Mouse (Mus musculus): ENCODE measurements around the gene Lrrc14b. TPM values are rescaled to one million over a fixed set of nuclear protein-coding genes. Genes with fewer than 3 reads are reported as not detected.
A peak's percentile ranks its signal among the peaks of the same experiment; 100 is the strongest.

The Lrrc14b gene
- polyA plus RNA-seq, 1 experiment from 2014 or later: not detected

DNA sequence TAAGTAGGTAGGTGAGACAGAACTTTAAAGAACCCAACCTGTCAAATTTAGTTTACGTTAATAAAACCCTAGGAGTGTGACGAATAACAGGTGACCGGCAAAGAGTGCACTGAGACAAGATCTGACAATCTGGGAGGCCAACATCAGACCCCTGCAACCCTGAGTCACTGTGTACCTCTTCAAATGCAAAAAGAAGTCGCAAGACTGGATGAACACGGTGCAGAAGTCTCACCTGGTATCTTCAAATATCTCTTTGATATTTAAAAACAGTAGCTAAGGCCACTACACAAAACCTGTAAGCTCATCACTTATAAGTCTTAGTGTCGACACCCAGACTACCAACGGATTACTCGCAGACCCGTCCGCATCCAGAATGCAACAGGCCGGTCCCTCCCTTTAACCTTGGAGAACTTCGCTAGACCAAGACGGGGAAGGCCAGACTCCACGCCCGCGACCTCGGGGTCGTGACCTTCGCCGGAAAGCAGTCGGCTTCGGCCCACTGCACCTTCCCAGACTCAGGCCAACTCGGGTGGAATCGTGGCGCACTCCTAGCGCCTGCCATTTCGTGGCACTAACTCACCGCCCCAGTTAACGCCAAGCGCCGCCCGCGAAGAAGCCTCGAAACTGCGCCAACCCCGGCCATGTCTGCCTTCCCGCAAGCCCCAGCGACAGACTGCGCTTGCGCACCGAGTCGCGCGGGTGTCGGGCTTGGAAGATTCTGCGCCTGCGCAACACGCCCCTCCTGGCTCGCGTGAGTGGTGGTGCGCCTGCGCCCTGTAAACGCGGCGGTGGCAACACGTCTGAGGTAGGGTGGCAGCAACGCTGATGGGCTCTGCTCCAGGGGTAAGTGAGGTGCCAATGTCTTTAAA lies 14.0 kb downstream of the Lrrc14b start, which contains the start of the genes Sdha and Ccdc127:
Gene Sdha, minus strand, starts transcription at position 715 of the 869 bp plus-strand sequence.
Gene Ccdc127, plus strand, starts transcription at position 744 of the 869 bp plus-strand sequence.
- Histone ChIP-seq H3K4me2 (peak within 1 kb of the TSS; percentile 48), H3K27ac (peak within 1 kb of the TSS; percentile 88)
- WGBS: under 1% methylated on average over 57 of the region's 57 CpGs

DNA sequence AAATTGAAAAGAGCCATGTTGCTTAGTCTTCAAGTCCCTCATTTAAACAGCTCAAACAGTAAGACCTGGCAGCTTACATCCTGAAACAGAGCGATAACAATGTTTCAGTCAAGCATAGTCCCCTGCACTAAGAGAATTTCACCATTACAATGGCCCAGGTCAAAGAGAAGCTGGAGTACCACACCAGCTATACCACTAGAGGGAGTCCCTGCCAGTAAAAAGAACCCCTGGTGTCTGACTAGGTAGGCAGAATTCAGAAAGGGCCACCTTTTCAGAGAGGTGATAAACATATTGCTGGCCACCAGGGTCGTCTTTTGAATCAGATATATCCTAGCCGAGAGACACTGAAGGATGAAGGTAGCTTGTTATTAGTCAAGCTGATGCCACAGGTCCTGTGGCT lies 22.8 kb downstream of the Lrrc14b start:
- Histone ChIP-seq H3K9me3 (no peaks in the 10 kb centered on the region), H3K4me3 (no peak overlapping the region), H3K4me1 (no peaks in the 10 kb centered on the region), H3K36me3 (peaks cover 73% of the 10 kb centered on the region), H3K27ac (no peak overlapping the region), H3K9ac (no peak overlapping the region), H3K27me3 (no peaks in the 10 kb centered on the region), H3K4me2 (no peak overlapping the region)
- ATAC-seq (ENCODE audit: insufficient number of reproducible peaks, low FRiP score, low TSS enrichment, low read depth): no peak
- 50% methylated on average over 3 of the region's 3 CpGs for WGBS

More for the DNA sequence above, 14.0 kb downstream of the Lrrc14b start, which contains the start of the genes Sdha and Ccdc127:
- peak; percentile 97 for ATAC-seq (ENCODE audit: insufficient number of reproducible peaks, low FRiP score, low TSS enrichment, low read depth)
- Histone ChIP-seq H3K4me3 (peak within 1 kb of the TSS; percentile 78), H3K9me3 (no peaks in the 10 kb centered on the region), H3K4me1 (peaks cover 10% of the 10 kb centered on the region), H3K9ac (peak within 1 kb of the TSS; percentile 82), H3K36me3 (peaks cover 15% of the 10 kb centered on the region; the same call in 1 of the 2 replicates), H3K27me3 (no peaks in the 10 kb centered on the region)

DNA sequence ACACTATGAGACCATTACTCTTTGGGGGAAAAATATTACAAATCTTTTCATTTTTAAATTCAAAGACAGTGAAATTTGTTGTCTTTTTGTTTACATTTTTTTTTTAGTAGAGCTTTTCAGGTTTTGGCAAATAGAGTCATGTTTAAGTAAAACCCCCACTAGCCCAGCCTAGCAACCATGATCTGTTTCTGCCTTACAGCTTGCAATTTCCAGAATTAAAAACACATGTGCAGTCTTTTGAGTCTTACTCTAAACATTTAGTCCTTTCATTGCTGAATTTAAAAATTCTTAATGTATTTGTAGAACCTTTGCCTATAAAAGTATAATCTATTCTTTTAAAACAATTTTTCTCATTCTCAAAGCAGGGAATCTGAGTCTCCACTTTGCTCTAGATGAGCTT lies 34.5 kb downstream of the Lrrc14b start:
- H3K36me3 ChIP-seq: peaks cover 67% of the 10 kb centered on the region
- H3K4me3 ChIP-seq: no peak overlapping the region
- H3K27me3 ChIP-seq: no peaks in the 10 kb centered on the region
- H3K27ac ChIP-seq: no peak overlapping the region
- ATAC-seq (ENCODE audit: insufficient number of reproducible peaks, low FRiP score, low TSS enrichment, low read depth): no peak
- H3K9ac ChIP-seq: no peak overlapping the region
- H3K9me3 ChIP-seq: no peaks in the 10 kb centered on the region
- no peak overlapping the region for H3K4me2 ChIP-seq
- H3K4me1 ChIP-seq: no peaks in the 10 kb centered on the region

DNA sequence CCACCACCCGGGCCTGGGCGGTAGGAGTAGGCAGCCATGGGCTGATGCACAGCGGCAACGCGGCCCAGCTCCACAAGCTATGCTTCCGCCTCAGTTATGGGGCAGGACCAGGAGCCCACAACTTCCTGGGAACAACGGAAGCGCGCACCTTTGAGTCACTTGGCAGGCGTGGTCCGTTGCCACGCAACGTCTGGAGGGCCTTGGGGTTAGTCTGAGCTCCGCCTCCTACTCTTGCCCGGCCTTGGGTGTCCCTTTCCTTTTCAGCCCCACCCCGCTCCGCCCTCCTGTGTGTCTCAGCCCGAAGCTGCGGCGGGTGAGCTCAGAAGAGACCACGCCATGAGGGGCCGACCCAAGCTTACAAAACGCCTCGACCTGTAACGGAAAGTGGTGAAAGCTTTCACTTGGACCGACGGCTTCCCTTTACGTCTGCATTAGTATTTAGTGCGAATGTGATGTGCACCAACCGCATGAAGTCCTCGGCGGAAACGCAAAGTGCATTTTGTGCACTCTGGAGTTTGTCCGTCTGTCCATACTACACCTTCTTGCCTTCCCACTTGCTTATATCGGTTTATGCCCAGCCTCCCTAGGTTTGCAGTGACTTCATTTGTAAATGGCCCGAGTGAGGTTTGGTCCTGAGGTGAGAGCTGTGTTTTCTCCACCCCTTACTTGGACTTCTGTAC lies 46.5 kb downstream of the Lrrc14b start, which contains the start of gene Pdcd6:
Gene Pdcd6, minus strand, starts transcription at position 411 of the 680 bp plus-strand sequence.
- ATAC-seq (ENCODE audit: insufficient number of reproducible peaks, low FRiP score, low TSS enrichment, low read depth): peak; percentile 99
- no peaks in the 10 kb centered on the region for H3K27me3 ChIP-seq
- peak within 1 kb of the TSS; percentile 66 for H3K4me2 ChIP-seq
- peak within 1 kb of the TSS; percentile 81 for H3K27ac ChIP-seq
- WGBS: under 1% methylated on average over 36 of the region's 36 CpGs
- peak within 1 kb of the TSS; percentile 83 for H3K9ac ChIP-seq
- no peaks in the 10 kb centered on the region for H3K9me3 ChIP-seq
- H3K4me3 ChIP-seq: peak within 1 kb of the TSS; percentile 96
- H3K4me1 ChIP-seq: peaks cover 8% of the 10 kb centered on the region; the same call in 1 of the 2 replicates
- peaks cover 22% of the 10 kb centered on the region for H3K36me3 ChIP-seq

DNA sequence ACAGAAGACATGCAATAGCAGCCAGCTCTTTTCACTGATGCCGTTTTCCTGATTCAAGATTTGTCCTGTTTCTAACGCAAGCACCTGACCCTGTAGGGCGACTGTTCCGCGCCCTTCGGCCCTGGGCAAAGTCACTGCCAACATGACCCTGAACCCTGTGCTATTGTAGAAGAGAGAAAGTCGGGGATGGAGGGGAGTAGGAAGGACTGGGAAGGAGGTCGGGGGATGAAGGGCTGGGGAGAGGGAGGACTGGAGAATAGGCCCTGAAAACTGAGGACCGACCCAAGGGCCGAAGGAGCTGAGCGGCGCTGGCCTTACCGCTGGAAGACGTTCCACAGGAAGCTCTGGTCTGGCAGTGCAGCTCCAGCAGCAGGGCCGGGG lies 47.0 kb downstream of the Lrrc14b start:
- Histone ChIP-seq H3K4me3 (peak overlapping the region; percentile 96), H3K9me3 (no peaks in the 10 kb centered on the region), H3K36me3 (peaks cover 16% of the 10 kb centered on the region), H3K27ac (peak overlapping the region; percentile 81), H3K9ac (peak overlapping the region; percentile 83), H3K27me3 (no peaks in the 10 kb centered on the region), H3K4me2 (peak overlapping the region; percentile 66), H3K4me1 (peaks cover 8% of the 10 kb centered on the region; the same call in 1 of the 2 replicates)
- 3% methylated on average over 15 of the region's 15 CpGs for WGBS
- ATAC-seq (ENCODE audit: insufficient number of reproducible peaks, low FRiP score, low TSS enrichment, low read depth): no peak

DNA sequence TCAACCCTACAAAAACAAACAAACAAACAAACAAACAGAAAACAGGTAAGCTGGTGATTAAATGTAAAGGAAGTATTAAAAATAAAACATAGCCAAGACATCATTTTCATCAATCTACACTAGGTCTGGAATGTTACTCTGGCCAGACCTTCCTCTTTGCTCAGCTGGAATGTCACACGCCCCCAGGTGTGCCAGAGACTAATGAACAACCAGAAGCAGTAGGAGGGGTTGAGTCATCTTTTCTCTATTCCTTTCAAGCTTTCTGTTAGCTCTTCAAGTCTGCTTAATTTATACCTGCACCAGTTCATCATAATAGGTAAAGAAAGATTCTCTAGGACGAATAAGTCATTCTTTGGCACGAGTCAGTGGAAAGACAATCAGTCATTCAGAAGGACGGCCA lies 47.4 kb downstream of the Lrrc14b start:
- no peak for ATAC-seq (ENCODE audit: insufficient number of reproducible peaks, low FRiP score, low TSS enrichment, low read depth)
- no peaks in the 10 kb centered on the region for H3K9me3 ChIP-seq
- H3K27me3 ChIP-seq: no peaks in the 10 kb centered on the region
- H3K4me2 ChIP-seq: peak overlapping the region; percentile 66
- 23% methylated on average over 4 of the region's 4 CpGs for WGBS
- H3K9ac ChIP-seq: peak overlapping the region; percentile 83
- peak overlapping the region; percentile 96 for H3K4me3 ChIP-seq
- H3K4me1 ChIP-seq: peaks cover 8% of the 10 kb centered on the region; the same call in 1 of the 2 replicates
- H3K27ac ChIP-seq: peak overlapping the region; percentile 81
- H3K36me3 ChIP-seq: peaks cover 16% of the 10 kb centered on the region

DNA sequence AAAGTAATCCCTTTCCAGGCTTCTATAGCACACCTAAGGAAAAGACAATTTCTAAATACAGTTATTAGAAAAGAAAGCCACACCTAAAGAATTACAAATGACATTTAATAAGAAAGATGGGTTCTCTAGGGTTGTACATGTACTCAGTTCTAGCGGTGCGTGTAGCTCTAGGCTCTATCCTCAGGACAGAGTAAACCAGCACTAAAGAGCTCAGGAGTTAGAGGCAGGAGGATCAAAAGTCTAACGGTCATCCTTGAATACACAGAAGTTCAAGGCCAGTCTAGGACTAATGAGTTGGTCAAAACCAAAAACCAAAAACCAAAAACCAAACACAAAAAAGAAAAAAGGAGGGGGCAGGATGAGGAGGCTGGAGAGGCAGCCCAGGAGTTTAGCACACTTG lies 49.2 kb downstream of the Lrrc14b start:
- H3K27ac ChIP-seq: no peak overlapping the region
- no peak for ATAC-seq (ENCODE audit: insufficient number of reproducible peaks, low FRiP score, low TSS enrichment, low read depth)

More for the DNA sequence above, 49.2 kb downstream of the Lrrc14b start:
- WGBS: 92% methylated on average over 3 of the region's 3 CpGs
- H3K4me3 ChIP-seq: no peak overlapping the region
- no peaks in the 10 kb centered on the region for H3K27me3 ChIP-seq
- H3K9me3 ChIP-seq: no peaks in the 10 kb centered on the region
- H3K36me3 ChIP-seq: peaks cover 18% of the 10 kb centered on the region
- H3K4me1 ChIP-seq: peaks cover 8% of the 10 kb centered on the region; the same call in 1 of the 2 replicates
- no peak overlapping the region for H3K4me2 ChIP-seq
- H3K9ac ChIP-seq: no peak overlapping the region

MicroRNA genes within 50 kb of the gene (microRNA counts, 519-probe panel; counts per million panel counts)
- microRNA mmu-miR-692: not detected

Small RNAs within 50 kb of the gene (microRNA-seq; reads per million reads assigned to microRNA genes)
- gene Mir692-3: not detected

Other genes starting within 250 kb of the Lrrc14b start
- 0.04 and 0.21 TPM in 2 replicates for gene Slc9a3, start 242.5 kb downstream of the Lrrc14b start, polyA plus RNA-seq (2015; fragmentation: Nextera tagmentation; extraction: Ambion mirVana)
- gene Exoc3, start 155.3 kb downstream of the Lrrc14b start, polyA plus RNA-seq (2015; fragmentation: Nextera tagmentation; extraction: Ambion mirVana): 79.0 and 82.2 TPM in 2 replicates
- gene Ahrr, start 71.7 kb downstream of the Lrrc14b start, polyA plus RNA-seq (2015; fragmentation: Nextera tagmentation; extraction: Ambion mirVana): 3.9 and 4.0 TPM in 2 replicates
- 157 and 158 TPM in 2 replicates for gene Pdcd6, start 46.4 kb downstream of the Lrrc14b start, polyA plus RNA-seq (2015; fragmentation: Nextera tagmentation; extraction: Ambion mirVana)
- 217 and 241 TPM in 2 replicates for gene Sdha, start 13.7 kb downstream of the Lrrc14b start, polyA plus RNA-seq (2015; fragmentation: Nextera tagmentation; extraction: Ambion mirVana)
- 63.9 and 67.0 TPM in 2 replicates for gene Ccdc127, start 13.7 kb downstream of the Lrrc14b start, polyA plus RNA-seq (2015; fragmentation: Nextera tagmentation; extraction: Ambion mirVana)
- 5.5 and 5.7 TPM in 2 replicates for gene Zfp72, start 26.8 kb upstream of the Lrrc14b start, polyA plus RNA-seq (2015; fragmentation: Nextera tagmentation; extraction: Ambion mirVana)
- 71.0 and 73.1 TPM in 2 replicates for gene Ftl1-ps1, start 35.7 kb upstream of the Lrrc14b start, polyA plus RNA-seq (2015; fragmentation: Nextera tagmentation; extraction: Ambion mirVana)
- 20.1 and 21.5 TPM in 2 replicates for gene Zfp825, start 130.0 kb upstream of the Lrrc14b start, polyA plus RNA-seq (2015; fragmentation: Nextera tagmentation; extraction: Ambion mirVana)

Measured in limb, embryonic 15.5 days (tissue).